Mouse (Mus musculus): ENCODE data around the gene Rab11fip5. TPM values are rescaled to one million over a fixed set of nuclear protein-coding genes. Genes with fewer than 3 reads are reported as not detected.
A peak's percentile ranks its signal among the peaks of the same experiment; 100 is the strongest.

Gene Rab11fip5
- total RNA-seq, 2 experiments from 2014 or later: 39.4 to 41.1 TPM

GRCm38 (mm10) chr6:85374734-85375114 is 290 bp upstream of the Rab11fip5 start:
- DNase-seq (ENCODE audit: low spot score in 2 of 2): peak; percentile 82 to 95

GRCm38 (mm10) chr6:85373066-85373860 is 1.2 kb downstream of the Rab11fip5 start:
- DNase-seq (ENCODE audit: low spot score in 2 of 2): no peak

DNA sequence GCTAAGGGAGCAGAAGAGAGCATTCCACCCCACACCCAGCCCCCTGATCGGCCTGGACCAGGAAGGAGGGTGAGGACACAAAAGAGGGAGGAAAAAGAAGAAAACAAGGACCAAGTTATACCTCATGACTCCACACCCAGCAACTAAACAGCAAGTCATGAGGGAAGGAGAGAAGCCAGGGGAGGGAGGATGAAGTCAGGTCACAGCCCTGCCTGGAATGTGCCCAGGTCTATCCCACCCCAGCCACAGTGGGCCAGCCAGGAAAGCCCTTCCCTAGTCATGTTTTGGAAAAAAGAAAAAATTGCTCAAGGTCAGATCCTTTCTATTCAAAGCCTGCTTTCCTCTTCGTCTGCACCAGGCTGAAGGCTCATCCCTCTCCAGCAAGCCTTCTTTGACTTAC is 1.9 kb downstream of the Rab11fip5 start:
- no peak for DNase-seq (ENCODE audit: low spot score in 2 of 2)

DNA sequence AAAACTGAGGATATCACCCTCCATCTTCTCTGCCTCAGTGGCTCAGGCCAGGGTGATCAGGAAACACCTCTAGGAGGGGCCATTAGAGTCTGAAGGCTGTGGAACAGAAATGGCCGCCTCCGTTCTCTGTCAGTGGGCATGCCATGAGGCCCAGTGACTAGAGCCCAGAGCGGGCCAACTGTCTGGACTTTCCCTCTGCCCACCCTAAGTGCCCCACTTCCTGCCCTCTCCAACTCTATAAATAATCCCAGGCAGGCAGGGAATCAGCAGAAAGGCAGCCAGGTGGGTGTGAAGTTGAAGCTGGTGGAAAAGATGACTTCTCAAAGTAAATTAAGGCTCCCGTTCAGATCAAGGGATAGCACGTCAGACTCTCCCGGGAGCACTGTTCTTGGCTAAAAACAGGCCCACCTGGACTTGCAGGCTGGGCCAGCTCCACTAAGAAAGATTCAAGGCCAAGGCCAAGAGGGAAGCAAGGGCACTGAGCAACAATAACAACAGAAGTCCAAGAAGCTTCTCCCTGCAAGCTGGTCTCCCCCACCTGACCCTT is 2.5 kb downstream of the Rab11fip5 start:
- DNase-seq (ENCODE audit: low spot score in 2 of 2): no peak

- no peak for DNase-seq (ENCODE audit: low spot score in 2 of 2)
These were observed 3.6 kb downstream of the Rab11fip5 start for GRCm38 (mm10) chr6:85370666-85371430.

DNA sequence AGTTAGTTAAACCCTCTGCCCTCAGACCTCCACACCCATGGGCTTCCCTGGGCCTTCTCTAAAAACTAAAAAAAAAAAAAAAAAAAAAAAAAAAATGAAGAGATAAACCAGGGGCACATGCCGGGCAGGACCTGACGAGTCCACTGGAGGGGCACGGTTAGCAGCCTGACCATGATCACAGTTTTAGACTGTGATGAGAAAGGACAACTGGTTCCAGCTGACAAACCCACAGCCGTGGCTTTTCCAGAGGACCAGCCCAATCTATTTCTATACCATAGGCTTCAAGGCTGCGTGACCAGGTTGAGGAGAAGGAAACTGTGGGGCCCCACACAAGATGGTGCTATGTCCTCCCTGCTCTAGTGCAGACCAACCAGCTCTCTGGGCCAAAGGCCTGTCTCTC is 4.4 kb downstream of the Rab11fip5 start:
- DNase-seq (ENCODE audit: low spot score in 2 of 2): no peak

GRCm38 (mm10) chr6:85369181-85369860 is 5.1 kb downstream of the Rab11fip5 start:
- no peak for DNase-seq (ENCODE audit: low spot score in 2 of 2)

- DNase-seq (ENCODE audit: low spot score in 2 of 2): no peak
These were observed 5.7 kb downstream of the Rab11fip5 start for GRCm38 (mm10) chr6:85368722-85369121.

- no peak for DNase-seq (ENCODE audit: low spot score in 2 of 2)
These were observed 6.3 kb downstream of the Rab11fip5 start for GRCm38 (mm10) chr6:85368166-85368565.

GRCm38 (mm10) chr6:85366387-85366786 is 8.0 kb downstream of the Rab11fip5 start:
- DNase-seq (ENCODE audit: low spot score in 2 of 2): no peak

- no peak for DNase-seq (ENCODE audit: low spot score in 2 of 2)
These were observed 10.0 kb downstream of the Rab11fip5 start for GRCm38 (mm10) chr6:85364439-85364838.

GRCm38 (mm10) chr6:85363906-85364260 is 10.6 kb downstream of the Rab11fip5 start:
- DNase-seq (ENCODE audit: low spot score in 2 of 2): no peak

- DNase-seq (ENCODE audit: low spot score in 2 of 2): no peak
These were observed 11.1 kb downstream of the Rab11fip5 start for GRCm38 (mm10) chr6:85363231-85363905.

GRCm38 (mm10) chr6:85362610-85363009 is 11.8 kb downstream of the Rab11fip5 start:
- no peak for DNase-seq (ENCODE audit: low spot score in 2 of 2)

- no peak for DNase-seq (ENCODE audit: low spot score in 2 of 2)
These were observed 14.1 kb downstream of the Rab11fip5 start for GRCm38 (mm10) chr6:85360311-85360710.

GRCm38 (mm10) chr6:85358877-85359276 is 15.6 kb downstream of the Rab11fip5 start:
- DNase-seq (ENCODE audit: low spot score in 2 of 2): no peak

DNA sequence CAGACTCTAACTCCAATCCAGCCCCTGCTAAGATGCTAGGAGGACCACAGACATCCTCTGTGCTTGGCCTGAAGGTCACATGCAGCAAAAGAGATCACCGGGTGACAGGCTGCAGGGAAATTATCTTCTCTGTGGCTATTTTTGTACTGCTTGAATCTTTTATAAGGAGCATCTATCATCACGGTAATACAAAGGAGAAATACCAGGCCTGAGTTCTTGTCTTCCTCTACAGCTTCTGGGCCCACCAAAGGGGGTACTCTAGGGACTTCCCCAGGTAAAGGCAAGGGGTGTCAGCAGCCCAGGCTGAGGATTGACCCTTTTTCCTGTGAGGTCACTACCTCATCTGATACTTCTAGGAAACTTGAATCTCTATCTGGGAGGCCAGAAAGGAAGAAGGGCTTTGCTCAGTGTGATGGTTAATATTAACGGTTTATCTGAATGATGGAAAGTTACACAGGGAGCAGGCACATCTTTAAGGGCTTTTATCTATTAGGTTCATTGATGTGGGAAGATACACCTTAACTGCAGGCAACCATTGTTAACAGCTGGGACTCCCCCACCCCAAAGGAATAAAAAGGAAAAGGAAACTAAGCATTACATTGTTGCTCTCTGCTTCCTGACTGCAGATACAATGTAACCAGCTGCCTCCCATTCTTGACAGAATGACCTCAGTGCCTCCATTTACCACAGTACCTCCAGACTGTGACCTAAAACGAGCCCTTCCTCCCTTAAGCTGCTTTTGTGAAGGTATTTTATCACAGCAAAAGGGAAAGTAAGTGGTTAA is 17.6 kb downstream of the Rab11fip5 start:
- no peak for DNase-seq (ENCODE audit: low spot score in 2 of 2)

DNA sequence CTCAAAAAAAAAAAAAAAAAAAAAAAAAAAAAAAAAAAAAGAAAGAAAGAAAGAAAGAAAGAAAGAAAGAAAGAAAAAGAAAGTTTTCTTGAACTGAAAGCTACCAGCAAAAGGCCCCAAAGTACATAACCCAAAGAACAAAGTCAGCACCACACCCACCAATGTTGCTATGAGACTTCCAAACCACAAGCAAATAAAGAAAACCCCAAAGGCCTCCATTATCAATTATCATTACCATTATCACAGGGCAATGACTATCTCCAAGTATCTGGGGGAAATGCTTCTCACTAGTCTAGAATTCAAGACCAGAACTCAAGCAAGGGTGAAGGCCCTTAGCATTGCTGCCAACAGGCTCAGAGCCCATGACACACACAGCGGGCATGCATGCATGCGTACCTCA is 18.7 kb downstream of the Rab11fip5 start:
- no peak for DNase-seq (ENCODE audit: low spot score in 2 of 2)

GRCm38 (mm10) chr6:85354709-85355108 is 19.7 kb downstream of the Rab11fip5 start:
- DNase-seq (ENCODE audit: low spot score in 2 of 2): no peak

- DNase-seq (ENCODE audit: low spot score in 2 of 2): no peak
These were observed 20.7 kb downstream of the Rab11fip5 start for GRCm38 (mm10) chr6:85353706-85354105.

All from adrenal gland, postnatal 4 days (tissue).